Mouse (Mus musculus): ENCODE data around the gene Ppia.

- no peak for TF ChIP-seq CTCF (conservative IDR thresholded peaks at IDR 0.05; ENCODE audit: insufficient read depth, insufficient read length, low read depth, low read length)
- TF ChIP-seq POLR2A (IDR thresholded peaks at IDR 0.05; ENCODE audit: low read depth, low read length) = no peak
Observed at GRCm38 (mm10) chr11:6444077-6444853, 29.0 kb downstream of the Ppia start, which contains the start of gene H2afv.
